Mouse (Mus musculus): ENCODE measurements around the gene Dkk2. TPM values are rescaled to one million over a fixed set of nuclear protein-coding genes. Genes with fewer than 3 reads are reported as not detected.

The Dkk2 gene
- total RNA-seq, 2 experiments from 2014 or later = not detected

DNA sequence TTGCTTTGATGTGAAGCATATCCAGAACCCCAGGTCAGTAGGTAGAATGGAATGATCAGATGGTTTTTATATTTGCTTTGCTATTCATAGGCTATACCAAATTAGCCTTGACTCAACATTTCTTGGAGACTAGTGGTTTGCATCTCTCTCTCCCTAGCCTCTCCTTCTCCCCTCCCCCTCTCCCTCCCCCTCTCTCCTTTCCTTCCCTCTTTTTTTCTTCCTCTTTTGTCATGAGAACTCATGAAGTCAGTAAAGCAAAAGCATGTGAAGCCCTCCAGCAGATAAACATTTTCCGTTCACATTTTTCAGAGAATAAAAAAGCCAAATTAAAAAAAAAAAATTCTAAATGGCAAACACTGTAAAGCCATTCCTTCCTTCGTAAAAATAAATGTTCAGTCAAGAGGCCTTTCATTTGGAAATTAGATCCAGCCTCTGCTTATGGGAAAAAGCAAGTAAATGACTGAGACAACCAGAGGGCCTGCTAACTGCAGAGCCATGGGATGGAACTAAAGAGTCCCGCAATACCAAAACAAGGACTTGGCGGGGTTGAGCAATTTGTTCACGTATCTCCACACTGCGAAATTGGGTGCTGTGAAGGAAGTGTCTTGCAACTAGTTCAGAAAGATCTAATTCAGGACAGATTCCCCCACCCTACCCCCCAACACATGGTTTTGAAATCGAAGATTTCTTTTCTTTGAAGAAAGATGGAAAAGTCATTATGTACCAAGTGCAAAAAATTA is 30.9 kb downstream of the Dkk2 start:
- no peak for ATAC-seq (replicated peaks; ENCODE audit: low FRiP score, poor library complexity, severe bottlenecking)

GRCm38 (mm10) chr3:132121344-132121743 is 36.3 kb downstream of the Dkk2 start:
- no peak for ATAC-seq (replicated peaks; ENCODE audit: low FRiP score, poor library complexity, severe bottlenecking)

DNA sequence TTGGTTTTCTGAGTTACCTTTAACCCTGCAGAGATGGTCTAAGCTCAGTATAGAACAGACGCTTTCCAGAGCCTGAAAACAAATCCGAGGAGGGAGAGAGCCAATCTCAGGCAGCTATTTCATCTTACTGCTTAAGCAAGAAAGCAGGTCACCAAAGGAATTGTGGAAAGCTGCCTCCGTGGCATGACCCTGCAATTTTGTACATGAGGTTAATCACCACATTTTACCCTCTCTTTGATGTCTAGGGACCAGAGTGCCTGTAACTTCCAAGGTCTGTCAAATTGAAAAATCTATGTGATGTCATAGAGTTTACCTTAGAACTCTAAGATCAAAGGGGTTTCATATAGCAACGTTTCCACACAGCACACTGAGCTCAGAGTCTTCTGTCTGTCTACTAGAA is 37.5 kb downstream of the Dkk2 start:
- ATAC-seq (replicated peaks; ENCODE audit: low FRiP score, poor library complexity, severe bottlenecking) = no peak

GRCm38 (mm10) chr3:132125227-132125740 is 40.2 kb downstream of the Dkk2 start:
- no peak for ATAC-seq (replicated peaks; ENCODE audit: low FRiP score, poor library complexity, severe bottlenecking)

DNA sequence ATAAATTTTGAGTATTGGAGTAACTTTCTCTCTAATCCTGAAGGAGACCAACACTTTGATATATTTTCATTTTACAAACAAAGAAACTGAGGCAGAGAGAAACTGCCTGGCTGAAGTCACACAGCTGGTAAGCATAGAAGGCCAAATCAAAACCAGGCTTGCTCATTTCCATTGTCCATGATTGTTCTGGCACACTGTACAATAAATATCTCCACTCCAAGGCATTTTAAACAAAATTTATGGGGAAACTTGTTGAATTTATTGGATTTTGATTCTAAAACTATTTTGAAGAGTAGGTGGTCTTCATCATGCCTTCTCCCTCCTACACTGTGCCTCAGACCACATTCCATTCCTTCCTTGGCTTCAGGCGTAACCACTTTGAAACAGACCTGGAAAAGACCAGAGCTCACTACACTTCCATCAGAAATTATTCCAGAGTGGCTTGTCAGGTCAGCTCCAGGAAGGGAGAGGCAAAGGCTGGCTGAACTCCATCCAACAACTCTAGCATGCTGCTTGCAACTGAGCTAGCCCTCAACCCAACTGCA is 44.7 kb downstream of the Dkk2 start:
- no peak for ATAC-seq (replicated peaks; ENCODE audit: low FRiP score, poor library complexity, severe bottlenecking)

- no peak for ATAC-seq (replicated peaks; ENCODE audit: low FRiP score, poor library complexity, severe bottlenecking)
Measured at GRCm38 (mm10) chr3:132130781-132131180, 45.7 kb downstream of the Dkk2 start.

DNA sequence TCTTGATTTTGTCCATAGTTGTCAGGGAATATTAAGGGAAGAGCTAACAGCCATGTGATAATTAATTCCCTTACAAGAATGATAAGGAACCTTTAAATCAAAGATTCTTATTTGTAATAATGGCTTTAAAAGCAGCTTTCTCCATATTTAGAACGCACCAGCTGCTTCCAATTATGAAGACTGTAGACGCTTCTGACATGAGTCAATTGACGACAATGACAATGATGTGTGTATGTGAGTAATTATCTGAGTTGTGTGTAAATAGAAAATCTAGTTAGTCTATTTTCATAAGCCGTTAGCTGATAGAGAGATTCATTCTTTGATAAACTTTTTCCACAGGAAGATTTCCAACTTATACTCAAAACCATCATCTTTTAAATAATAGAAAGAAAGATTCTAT is 46.8 kb downstream of the Dkk2 start:
- ATAC-seq (replicated peaks; ENCODE audit: low FRiP score, poor library complexity, severe bottlenecking) = no peak

DNA sequence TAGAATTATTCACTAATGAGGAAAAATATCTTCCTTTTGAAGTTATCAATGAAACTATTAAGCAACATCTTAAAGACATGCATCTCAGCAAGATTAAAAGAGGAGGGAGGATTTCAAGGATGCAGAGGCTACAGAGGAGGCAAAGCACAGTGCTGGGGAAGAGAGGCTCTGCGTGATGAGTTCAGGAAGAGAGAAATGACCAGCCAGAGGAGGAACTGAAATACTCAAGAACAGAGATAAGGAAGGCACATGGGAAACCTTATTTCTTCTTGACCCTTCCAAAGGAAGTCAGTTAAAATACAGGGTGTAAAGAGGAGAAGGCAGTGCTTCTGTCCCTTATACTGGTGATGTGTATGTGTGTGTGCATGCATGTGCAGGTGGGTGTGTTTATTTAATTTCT is 49.4 kb downstream of the Dkk2 start:
- ATAC-seq (replicated peaks; ENCODE audit: low FRiP score, poor library complexity, severe bottlenecking) = no peak

DNA sequence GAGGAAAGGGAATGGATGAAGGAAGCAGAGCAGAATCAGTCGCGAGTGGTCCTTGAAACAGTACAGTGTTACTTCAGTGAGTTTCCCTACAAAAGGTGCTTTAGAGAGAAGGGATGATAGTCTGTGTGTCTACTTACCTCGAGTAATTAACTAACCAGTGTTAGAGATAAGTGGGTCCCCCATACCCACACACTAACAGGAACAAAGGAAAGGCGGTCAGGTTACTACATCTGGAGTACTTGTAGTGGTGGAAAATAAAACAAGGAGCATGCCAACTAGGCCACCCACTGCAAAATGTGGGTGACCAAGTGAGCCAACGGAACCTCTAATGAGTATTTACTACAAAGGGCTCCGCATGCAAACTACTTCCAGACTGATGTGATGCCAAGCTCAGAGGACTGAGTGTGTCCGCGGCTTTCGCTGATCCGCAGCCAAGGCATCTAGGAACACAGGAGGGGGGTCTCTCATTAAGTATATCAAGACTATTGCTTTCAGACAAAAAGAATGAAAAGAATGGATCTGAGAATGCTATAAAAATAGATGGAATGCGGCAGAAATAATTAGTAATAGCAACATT is 52.8 kb downstream of the Dkk2 start:
- no peak for ATAC-seq (replicated peaks; ENCODE audit: low FRiP score, poor library complexity, severe bottlenecking)

- no peak for ATAC-seq (replicated peaks; ENCODE audit: low FRiP score, poor library complexity, severe bottlenecking)
Measured at GRCm38 (mm10) chr3:132141031-132141430, 55.9 kb downstream of the Dkk2 start.

GRCm38 (mm10) chr3:132149446-132150025 is 64.4 kb downstream of the Dkk2 start:
- ATAC-seq (replicated peaks; ENCODE audit: low FRiP score, poor library complexity, severe bottlenecking) = no peak

- ATAC-seq (replicated peaks; ENCODE audit: low FRiP score, poor library complexity, severe bottlenecking) = no peak
Measured at GRCm38 (mm10) chr3:132158817-132159216, 73.7 kb downstream of the Dkk2 start.

DNA sequence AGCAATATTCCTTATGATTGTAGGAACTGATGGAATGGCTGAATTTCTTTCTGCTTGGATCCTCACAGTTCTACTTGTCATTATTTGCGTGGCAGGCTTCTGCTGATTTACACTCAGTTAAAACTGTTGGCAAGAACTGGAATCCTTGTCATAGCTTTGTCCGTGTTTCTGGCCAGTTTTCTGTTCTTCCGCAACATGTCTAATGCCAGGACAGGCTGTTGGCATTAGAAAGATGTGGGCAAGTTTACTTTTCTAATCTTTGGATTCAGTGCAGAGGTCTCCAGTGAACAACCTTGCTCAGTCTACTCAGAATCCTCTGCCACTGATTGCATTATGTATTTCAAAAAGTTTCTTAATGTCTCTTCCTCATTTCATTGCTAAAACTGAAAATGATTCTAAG is 83.8 kb downstream of the Dkk2 start:
- ATAC-seq (replicated peaks; ENCODE audit: low FRiP score, poor library complexity, severe bottlenecking) = no peak

GRCm38 (mm10) chr3:132186888-132187552 is 101.9 kb downstream of the Dkk2 start:
- ATAC-seq (replicated peaks; ENCODE audit: low FRiP score, poor library complexity, severe bottlenecking) = no peak

DNA sequence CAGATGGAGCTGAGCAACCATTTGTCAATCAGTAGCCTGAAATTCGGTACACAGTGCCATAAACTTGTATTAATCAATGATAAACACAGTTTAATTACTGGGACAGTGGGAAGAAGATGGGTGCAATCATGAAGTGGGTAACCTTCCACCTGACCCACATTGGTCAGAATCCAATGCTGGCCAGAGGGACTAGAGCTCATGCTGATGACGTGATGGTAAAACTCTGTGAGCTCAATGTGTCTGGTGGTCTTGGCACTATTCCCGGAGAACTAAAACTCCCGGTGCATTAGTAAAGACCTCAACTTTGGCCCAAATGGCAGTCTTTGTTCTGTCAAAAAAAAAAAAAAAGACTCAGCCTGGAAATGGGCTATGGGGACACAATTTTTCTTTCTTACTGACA is 116.9 kb downstream of the Dkk2 start:
- ATAC-seq (replicated peaks; ENCODE audit: low FRiP score, poor library complexity, severe bottlenecking) = no peak

- ATAC-seq (replicated peaks; ENCODE audit: low FRiP score, poor library complexity, severe bottlenecking) = no peak
Measured at GRCm38 (mm10) chr3:132202665-132203064, 117.6 kb downstream of the Dkk2 start.

- ATAC-seq (replicated peaks; ENCODE audit: low FRiP score, poor library complexity, severe bottlenecking) = no peak
Measured at GRCm38 (mm10) chr3:132207469-132207868, 122.4 kb downstream of the Dkk2 start.

GRCm38 (mm10) chr3:132211260-132211659 is 126.2 kb downstream of the Dkk2 start:
- ATAC-seq (replicated peaks; ENCODE audit: low FRiP score, poor library complexity, severe bottlenecking) = no peak

DNA sequence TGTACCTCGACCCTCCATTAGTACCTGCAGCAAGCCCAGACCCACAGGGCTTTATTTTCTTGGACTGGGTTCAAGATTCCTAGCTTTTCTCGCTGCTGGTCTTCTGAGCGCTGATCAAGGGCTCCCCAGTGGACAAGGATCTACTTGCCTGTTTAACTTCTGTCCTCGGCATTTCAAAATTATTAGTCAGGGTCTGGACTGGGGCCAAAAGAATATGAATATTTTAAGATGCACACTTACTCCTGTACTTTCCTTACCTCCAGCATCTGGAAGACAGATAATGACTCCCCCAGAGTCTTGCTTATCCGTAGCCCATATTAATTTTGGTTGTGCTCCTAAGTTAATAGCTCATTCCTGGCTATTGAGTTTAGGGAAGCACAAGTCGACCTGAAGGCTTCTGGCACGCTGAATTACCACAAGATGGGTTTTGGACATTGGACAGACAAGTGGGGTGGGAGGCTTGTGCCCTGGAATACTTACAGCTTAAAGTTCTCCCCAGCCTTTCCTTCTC is 134.9 kb downstream of the Dkk2 start:
- no peak for ATAC-seq (replicated peaks; ENCODE audit: low FRiP score, poor library complexity, severe bottlenecking)

DNA sequence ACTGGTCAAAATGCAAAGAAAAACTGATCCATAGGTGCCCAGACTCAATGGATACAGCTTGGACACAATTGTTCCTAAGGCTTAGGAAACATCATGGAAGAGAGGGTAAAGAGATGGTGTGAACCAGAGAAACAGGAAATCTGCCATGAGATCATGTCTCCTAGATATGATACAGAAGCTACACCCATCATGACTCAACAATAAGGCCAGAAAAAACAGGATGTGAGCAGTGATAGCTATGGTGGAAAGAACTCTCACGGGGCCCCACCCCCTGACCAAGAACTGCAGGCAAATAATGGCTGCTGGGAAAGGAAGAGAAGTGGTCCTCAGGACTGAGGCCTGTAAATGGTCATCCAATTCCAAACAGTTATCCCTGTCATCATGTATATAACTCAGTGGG is 142.5 kb downstream of the Dkk2 start:
- ATAC-seq (replicated peaks; ENCODE audit: low FRiP score, poor library complexity, severe bottlenecking) = no peak
